Mouse (Mus musculus): ENCODE measurements around the gene Hnmt.

Gene Hnmt

DNA sequence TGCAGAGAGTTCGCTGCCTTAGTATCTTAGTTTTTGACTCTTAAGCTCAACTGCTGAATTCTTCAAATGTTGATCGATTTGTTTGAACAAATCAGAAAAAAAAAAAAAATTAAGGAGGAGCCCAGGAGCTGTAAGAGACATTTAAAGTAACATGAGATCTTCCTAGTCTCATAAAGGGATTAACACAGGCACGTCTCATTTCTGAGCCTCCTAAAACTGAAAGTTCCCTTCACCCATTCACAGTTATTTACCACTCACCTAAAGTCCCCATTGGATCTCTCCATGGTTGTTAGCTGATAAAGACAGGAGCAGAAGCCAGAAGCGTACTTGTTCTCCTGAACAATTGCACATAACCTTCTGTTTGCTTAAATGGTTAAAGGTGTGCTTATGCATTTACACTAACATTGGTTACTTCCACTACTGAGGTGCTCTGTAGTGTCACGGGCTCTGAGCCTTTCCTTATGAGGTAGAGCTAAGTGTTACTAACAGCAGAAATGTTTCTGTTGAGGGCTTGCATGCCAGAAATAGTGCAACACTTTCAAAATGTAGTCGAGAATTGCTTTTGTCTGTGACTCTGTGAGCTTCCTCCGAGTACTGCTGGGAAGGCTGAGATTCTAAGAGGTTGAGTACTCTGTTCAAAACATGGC, at the start of gene Hnmt:
Hnmt (minus strand) TSS at position 51 of the 647 bp plus-strand sequence.
- 29% methylated on average over 7 of the region's 7 CpGs for WGBS

DNA sequence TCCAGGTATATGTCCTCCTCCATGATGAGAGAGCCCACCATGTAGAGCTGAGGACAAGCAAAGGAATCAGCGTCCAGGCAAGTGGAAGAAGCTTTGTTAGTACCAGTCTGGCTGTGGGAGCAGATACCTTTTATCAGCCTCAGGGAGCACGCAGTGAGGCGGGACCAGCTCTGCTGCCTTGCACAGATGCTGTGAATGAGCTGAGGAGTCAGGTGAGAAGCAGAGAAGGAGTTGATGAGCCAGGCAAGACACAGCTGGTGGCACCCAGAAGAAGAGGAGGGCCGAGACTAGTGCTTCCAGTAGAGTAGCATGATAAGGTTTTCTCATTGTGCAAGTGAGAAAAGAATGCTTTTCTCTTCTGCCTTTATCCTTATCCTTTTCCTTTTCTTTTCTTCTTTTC, 47.3 kb upstream of the Hnmt start, which contains the start of gene Tbpl2:
Tbpl2 (minus strand) TSS at position 101 of the 400 bp plus-strand sequence.
- 73% methylated on average over 4 of the region's 4 CpGs for WGBS

- 83% methylated on average over 1 of the region's 1 CpGs for WGBS
Measured at GRCm38 (mm10) chr2:24090921-24091320, 41.7 kb upstream of the Hnmt start.

DNA sequence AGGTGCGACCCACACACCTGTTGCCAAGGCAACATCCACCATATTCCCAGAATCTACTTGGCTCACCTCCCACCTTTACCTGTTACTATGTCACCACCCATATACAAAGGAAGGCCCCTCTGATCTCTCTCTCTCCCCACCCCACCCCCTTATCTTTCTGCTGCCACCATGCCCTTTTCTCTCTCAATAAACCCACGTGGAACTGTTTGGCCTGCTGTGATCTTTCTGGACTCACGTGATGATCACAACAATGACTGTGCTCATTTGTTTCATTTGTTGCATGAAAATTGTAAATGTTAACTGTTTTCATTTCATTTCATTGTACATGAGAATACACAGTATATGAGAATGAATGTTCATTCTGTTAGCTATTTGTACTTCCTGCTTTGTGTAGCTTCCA, 1.3 kb upstream of the Hnmt start:
- WGBS: 82% methylated on average over 3 of the region's 3 CpGs

DNA sequence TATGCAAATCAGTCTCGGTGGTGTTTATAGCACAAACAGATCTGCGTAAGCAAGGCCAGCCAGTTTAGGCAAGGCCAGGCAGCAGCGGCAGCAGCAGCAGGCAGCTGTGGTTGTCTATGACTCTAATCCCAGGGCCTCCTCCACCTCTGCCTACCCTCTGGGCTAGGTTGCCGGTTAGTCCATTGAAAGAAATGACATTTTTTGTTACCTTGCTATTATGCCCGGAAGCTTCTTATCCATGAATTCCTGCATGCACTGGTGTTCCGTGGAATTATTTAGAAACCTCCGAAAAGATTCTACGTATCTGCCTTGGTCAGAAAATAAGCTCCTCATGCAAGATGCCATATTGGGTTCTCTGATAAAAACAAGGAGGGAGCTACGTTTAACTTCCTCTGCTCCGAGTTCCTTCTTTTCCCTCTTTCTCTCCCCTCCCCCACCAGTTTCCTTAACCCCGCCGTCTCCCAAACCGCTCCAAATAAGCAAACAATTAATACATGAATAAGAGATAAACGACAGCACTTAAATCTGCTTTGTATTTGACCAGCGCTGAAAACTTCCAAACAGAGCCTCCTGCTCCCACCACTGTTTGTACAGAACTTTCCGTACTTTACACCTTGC, 605 bp downstream of the Hnmt start:
- 4% methylated on average over 16 of the region's 16 CpGs for WGBS

DNA sequence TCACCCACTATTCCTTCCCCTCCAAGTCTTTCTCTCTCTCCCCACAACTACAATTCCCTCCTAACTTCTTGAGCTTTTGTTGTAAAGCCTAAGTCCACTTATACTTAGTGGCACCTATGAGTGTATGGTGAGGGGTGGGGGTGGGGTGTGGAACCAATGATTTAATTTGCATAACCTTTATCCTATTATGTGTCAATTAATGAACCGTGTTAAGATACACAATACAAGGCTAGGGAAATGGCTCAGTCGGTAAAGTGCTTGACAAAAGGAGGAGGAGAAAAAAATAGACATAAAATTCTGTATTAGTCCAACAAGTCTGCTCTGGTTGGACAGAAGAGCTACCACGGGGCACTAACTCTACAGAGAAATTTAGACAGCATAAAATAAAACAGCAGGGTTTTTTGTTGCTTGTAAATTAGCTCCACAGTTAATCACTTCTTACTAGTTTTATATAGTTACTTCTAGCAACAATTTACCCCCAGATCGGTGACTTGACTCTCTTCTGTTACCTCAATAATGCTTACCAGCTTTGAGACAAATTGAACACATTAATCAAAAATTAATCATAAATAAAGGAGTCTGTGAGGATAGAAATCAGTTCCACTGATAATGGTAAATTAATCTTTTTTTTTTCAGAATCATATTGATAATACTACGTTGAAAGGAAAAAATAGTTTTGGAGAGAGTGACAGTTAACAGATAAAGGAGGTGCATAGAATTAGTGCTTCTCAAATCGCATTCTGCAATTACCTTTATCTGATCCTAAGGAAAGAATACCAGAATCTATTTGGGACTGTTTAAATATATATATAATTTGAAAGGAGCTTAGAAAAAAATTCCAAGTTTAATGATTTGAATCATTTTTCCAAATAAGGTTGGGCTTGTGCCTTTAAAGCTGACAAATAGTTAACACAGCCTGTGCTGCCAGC, 1.4 kb downstream of the Hnmt start:
- WGBS: 17% methylated on average over 6 of the region's 6 CpGs

DNA sequence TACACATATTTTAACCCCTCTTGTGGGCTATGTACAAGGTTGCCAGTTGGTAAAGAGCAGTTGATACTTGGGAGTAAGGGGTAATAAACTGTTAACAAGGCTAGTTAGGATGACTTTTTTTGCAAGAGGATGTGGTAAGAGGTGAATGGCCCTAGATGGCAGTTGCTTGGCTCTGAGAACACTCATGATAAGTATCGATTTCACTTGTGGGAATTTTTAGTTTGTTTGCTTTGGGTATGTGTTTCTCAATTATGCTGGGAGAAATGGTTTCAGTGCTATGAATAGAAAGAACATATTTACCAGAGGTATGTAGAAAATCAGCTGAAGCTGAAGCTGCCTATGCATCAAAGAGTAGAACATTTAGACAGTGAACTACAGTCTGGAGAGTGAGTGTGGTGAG, 6.3 kb downstream of the Hnmt start:
- whole genome bisulfite sequencing: 77% methylated on average over 1 of the region's 1 CpGs

DNA sequence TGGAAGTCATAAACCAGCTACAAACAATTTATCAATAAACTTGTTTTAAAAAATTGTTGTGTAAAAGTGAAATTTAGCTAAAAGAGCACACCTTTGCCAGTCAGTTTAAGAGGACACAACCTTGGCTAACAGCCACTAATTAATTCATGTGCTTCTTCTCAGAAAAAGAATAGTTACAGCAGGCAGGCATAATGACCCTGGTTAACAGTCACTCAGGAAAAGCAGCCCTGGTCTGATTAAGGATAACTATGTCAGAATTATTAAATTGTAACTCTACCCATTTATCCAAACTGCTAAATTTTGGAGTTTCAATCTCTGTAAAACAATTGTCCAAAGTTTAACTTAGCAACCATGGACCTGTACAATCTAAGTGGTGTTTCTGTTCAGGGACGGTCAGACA, 8.7 kb downstream of the Hnmt start:
- 91% methylated on average over 1 of the region's 1 CpGs for WGBS

DNA sequence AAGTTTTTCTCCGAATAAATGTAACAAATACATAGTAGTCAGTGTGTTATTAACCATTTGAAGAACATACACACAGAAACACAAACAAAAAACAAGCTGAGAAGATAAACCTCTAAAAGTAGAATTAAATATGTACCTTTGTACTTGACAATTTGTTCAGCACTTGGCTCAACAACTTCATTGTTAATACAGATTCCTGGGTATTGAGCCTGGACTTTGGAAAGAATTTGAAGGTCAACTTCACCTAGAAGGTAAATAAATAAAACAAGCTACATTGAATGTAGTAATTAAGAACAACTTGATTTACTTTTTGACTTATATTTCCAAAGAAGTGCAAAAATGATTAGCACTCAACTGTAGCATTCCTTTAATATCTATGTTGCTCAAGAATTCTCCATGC, 30.2 kb downstream of the Hnmt start:
- 79% methylated on average over 1 of the region's 1 CpGs for WGBS

DNA sequence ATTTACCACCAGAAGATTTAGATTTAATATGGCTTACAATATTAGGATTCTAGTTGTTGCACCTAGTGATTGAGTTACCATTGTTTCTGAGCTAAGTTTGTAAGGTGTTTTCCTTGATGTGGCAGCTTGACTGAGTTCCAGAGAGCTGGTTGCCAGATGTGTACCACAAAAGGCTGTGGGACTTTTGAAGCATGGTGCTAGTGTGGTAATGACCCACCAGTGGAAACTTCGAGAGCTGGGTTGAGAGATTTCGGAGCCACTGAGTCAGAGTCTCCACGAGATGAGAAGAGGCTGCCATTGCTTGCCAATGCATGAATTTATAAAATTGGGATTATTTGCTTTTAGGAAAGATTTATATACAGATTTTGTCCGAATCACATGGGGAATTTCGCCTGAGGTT, 34.2 kb downstream of the Hnmt start:
- WGBS: 85% methylated on average over 5 of the region's 5 CpGs

GRCm38 (mm10) chr2:23999323-23999722, 49.9 kb downstream of the Hnmt start:
- WGBS: 81% methylated on average over 1 of the region's 1 CpGs

GRCm38 (mm10) chr2:23998836-23999235, 50.4 kb downstream of the Hnmt start:
- WGBS: 86% methylated on average over 4 of the region's 4 CpGs

- 77% methylated on average over 2 of the region's 2 CpGs for WGBS
Measured at GRCm38 (mm10) chr2:23996830-23997229, 52.4 kb downstream of the Hnmt start.

DNA sequence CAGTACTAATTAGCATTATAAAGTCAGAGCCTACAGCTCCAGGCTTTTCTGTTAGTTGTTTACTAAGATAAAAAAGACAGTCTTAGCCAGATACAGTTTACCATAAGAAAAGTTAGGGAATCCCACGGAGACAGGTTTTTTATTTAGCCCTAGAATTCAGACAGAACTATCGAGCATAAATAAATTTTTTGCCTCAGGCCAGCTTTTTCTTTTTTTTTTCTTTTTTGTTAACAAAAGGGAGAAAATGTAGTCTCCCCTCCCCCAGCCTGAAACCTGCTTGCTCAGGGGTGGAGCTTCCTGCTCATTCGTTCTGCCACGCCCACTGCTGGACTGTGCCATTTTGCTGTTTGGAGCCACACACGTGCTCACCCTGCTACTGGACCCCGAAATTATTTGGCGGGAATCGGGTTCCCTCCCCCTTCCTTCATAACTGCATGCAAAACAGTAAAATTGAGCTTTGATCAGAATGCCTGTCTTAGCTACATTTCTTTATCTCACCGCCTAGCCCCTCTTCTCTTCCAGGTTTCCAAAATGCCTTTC, 59.1 kb downstream of the Hnmt start:
- WGBS: 86% methylated on average over 9 of the region's 9 CpGs

- 59% methylated on average over 1 of the region's 1 CpGs for WGBS
Measured at GRCm38 (mm10) chr2:23982860-23983259, 66.3 kb downstream of the Hnmt start.

DNA sequence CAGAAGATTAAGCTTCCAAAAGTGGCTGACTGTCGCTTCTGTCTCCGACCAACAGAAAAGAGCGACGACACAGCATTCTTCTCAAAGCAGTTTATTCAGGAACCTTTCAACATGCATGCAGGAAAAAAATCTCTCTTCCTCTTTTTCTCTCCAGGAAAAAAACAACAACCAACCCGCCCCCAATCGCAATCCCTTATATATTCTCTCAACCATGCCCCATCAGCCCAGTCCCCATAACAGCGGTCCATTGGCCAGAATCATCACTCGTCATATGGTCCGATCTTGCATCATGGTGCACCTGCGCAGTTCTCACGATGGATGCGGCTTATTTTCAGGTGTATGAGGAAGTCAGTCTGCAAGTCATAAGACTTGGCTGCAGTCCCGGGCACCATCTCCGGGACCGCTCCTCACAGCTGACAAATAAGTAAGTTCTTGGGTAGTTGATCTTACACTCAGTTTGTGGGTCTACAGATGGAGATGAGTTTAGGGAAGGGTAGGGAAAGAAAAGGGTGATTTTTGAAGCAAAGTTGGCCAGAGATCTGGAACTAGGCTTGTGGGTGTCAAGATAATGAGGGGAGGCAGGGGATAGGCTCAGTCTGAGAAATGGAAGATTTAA, 88.4 kb downstream of the Hnmt start:
- WGBS: 95% methylated on average over 15 of the region's 15 CpGs
